Mouse (Mus musculus): ENCODE results near the gene Hif3a. TPM values are rescaled to one million over a fixed set of nuclear protein-coding genes. Genes with fewer than 3 reads are reported as not detected.

Gene Hif3a
- polyA plus RNA-seq, 2 experiments from 2014 or later, result 0.60 to 0.91 TPM

- peak; percentile 58 for ATAC-seq
Observed at GRCm38 (mm10) chr7:17024814-17025504, 37.3 kb downstream of the Hif3a start.

- ATAC-seq, result no peak
Observed at GRCm38 (mm10) chr7:17024141-17024540, 38.1 kb downstream of the Hif3a start.

GRCm38 (mm10) chr7:17023701-17024100 is 38.5 kb downstream of the Hif3a start:
- no peak for ATAC-seq

- ATAC-seq, result no peak
Observed at GRCm38 (mm10) chr7:17022176-17022575, 40.1 kb downstream of the Hif3a start.

- no peak for ATAC-seq
Observed at GRCm38 (mm10) chr7:17019426-17020166, 42.6 kb downstream of the Hif3a start.

- ATAC-seq, result no peak
Observed at GRCm38 (mm10) chr7:17017921-17018320, 44.3 kb downstream of the Hif3a start.

GRCm38 (mm10) chr7:17017036-17017435 is 45.2 kb downstream of the Hif3a start:
- ATAC-seq, result no peak

GRCm38 (mm10) chr7:17015381-17015780 is 46.8 kb downstream of the Hif3a start:
- no peak for ATAC-seq

- ATAC-seq, result no peak
Observed at GRCm38 (mm10) chr7:17011909-17012590, 50.2 kb downstream of the Hif3a start.

GRCm38 (mm10) chr7:17010010-17010347 is 52.2 kb downstream of the Hif3a start:
- ATAC-seq, result no peak

- ATAC-seq, result peak; percentile 89
Observed at GRCm38 (mm10) chr7:17009326-17010009, 52.8 kb downstream of the Hif3a start.

- ATAC-seq, result peak; percentile 36
Observed at GRCm38 (mm10) chr7:17007300-17007699, 54.9 kb downstream of the Hif3a start.

- ATAC-seq, result no peak
Observed at GRCm38 (mm10) chr7:17004716-17005115, 57.5 kb downstream of the Hif3a start.

- ATAC-seq, result no peak
Observed at GRCm38 (mm10) chr7:17003230-17003960, 58.8 kb downstream of the Hif3a start.

GRCm38 (mm10) chr7:17002375-17003195 is 59.6 kb downstream of the Hif3a start:
- ATAC-seq, result peak; percentile 88

GRCm38 (mm10) chr7:16999650-17000049 is 62.6 kb downstream of the Hif3a start:
- ATAC-seq, result peak; percentile 48

GRCm38 (mm10) chr7:16999233-16999632 is 63.0 kb downstream of the Hif3a start:
- ATAC-seq, result no peak

GRCm38 (mm10) chr7:16995345-16995744 is 66.9 kb downstream of the Hif3a start:
- no peak for ATAC-seq

- ATAC-seq, result no peak
Observed at GRCm38 (mm10) chr7:16994400-16994799, 67.8 kb downstream of the Hif3a start.

GRCm38 (mm10) chr7:16993651-16994399 is 68.4 kb downstream of the Hif3a start:
- no peak for ATAC-seq

- ATAC-seq, result no peak
Observed at GRCm38 (mm10) chr7:16992451-16992807, 69.8 kb downstream of the Hif3a start, which contains the start of gene Ccdc8. Gene Ccdc8, plus strand, starts transcription at chr7:16992708.

Data from CD4-positive, CD25-positive, alpha-beta regulatory T cell, adult 4 months (primary cell).